In the genomic region with DNA sequence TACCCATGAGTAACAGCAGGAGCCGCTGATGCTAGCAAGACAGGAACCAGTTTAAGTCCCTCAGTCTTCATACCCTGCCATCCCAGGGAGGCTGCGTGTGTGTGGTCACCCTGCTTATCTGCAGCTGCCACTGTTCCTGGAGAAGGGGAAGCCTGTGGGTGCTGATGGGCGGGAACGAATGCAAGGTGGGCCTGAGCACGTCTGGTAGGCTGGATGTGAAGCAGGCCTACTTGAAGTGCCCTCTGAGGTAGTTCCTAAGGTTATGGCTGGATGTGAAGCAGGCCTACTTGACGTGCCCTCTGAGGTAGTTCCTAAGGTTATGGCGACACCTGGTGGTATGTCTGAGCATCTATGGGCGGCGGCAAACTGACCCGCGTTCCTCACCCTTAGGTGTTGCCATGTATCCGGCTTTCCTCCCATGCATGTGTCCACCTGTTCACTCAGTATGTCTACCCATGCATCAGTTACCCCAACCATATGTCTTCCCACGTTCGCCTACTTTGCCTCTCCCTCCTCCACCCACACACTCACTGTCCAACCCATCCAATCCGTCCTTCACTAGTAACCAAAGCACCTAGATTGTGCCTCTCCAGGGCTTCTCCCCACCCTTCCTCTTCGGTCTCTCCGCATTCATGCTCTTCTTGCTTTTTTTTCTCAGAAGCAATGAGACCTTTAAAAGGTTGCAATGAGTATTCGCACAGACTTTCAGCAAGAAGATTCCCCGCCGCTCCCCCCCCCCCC, we compare ENCODE assay signal across 8 mouse cellular contexts. TPM values are rescaled to one million over a fixed set of nuclear protein-coding genes. Genes with fewer than 3 reads are reported as not detected.
DNase-seq lines count a peak whose midpoint lies in the region; ATAC-seq lines count a peak whose summit lies in the region.

No protein-coding gene starts in this region.

- no peaks in the 10 kb centered on the region for H3K9me3 ChIP-seq in intestine, embryonic 16.5 days (ENCODE audit: control insufficient read depth, low read length)
- H3K9me3 ChIP-seq in midbrain, embryonic 11.5 days (ENCODE audit: control insufficient read depth, low read length), result no peaks in the 10 kb centered on the region

- H3K9ac ChIP-seq in intestine, embryonic 16.5 days (ENCODE audit: low read depth, low read length), result peak overlapping the region; percentile 48
- no peak overlapping the region for H3K9ac ChIP-seq in midbrain, embryonic 11.5 days (ENCODE audit: low read length)

- intact Hi-C loops in left cerebral cortex, postnatal 25 days (cut with DNase I), result loop anchor here (1.0 to 5.0 kb wide), 3 partner anchors 66 to 316 kb away; a partner anchor contains a TSS

- H3K27ac ChIP-seq in intestine, embryonic 16.5 days (ENCODE audit: low read length), result no peak overlapping the region
- H3K27ac ChIP-seq in midbrain, embryonic 11.5 days (ENCODE audit: low read depth, low read length), result no peak overlapping the region

- ATAC-seq in granulocyte monocyte progenitor cell, adult 5-6 weeks (replicated peaks; ENCODE audit: poor library complexity, severe bottlenecking), result peak; percentile 90
- peak; percentile 82 for ATAC-seq in intestine, embryonic 16.5 days
- peak; percentile 77 for ATAC-seq in midbrain, embryonic 11.5 days (ENCODE audit: low FRiP score)

- peak; percentile 40 for DNase-seq in adrenal gland, adult 8-10 months
- peak; percentile 69 for DNase-seq in embryo, embryonic 11.5 days (ENCODE audit: low read depth, low spot score)
- DNase-seq in left cerebral cortex, postnatal 25 days (ENCODE audit: low spot score in 2 of 2), result peak; percentile 79 to 81
- peak; percentile 95 for DNase-seq in midbrain, embryonic 11.5 days (ENCODE audit: low spot score, missing footprints)
- DNase-seq in right cerebral cortex, postnatal 4 days, result peak; percentile 72
- peak; percentile 58 for DNase-seq in yolk sac, embryonic 10.5 days (ENCODE audit: low spot score)

- H3K4me1 ChIP-seq in intestine, embryonic 16.5 days (ENCODE audit: control insufficient read depth, insufficient read depth, low read length), result peaks cover 4% of the 10 kb centered on the region; the same call in 1 of the 2 replicates
- no peaks in the 10 kb centered on the region for H3K4me1 ChIP-seq in midbrain, embryonic 11.5 days (ENCODE audit: control insufficient read depth, insufficient read depth, low read length)

- no peaks in the 10 kb centered on the region for H3K36me3 ChIP-seq in intestine, embryonic 16.5 days (ENCODE audit: control insufficient read depth, insufficient read depth, low read length)
- no peaks in the 10 kb centered on the region for H3K36me3 ChIP-seq in midbrain, embryonic 11.5 days (ENCODE audit: control insufficient read depth, insufficient read depth, low read length)

- 21% methylated on average over 20 of the region's 20 CpGs for WGBS in intestine, embryonic 16.5 days
- 23% methylated on average over 20 of the region's 20 CpGs for WGBS in midbrain, embryonic 11.5 days

- no peaks in the 10 kb centered on the region for H3K27me3 ChIP-seq in intestine, embryonic 16.5 days (replicated peaks; ENCODE audit: control insufficient read depth, insufficient read depth, low read length)
- H3K27me3 ChIP-seq in midbrain, embryonic 11.5 days (ENCODE audit: control insufficient read depth, insufficient read depth, low read length), result no peaks in the 10 kb centered on the region

- H3K4me3 ChIP-seq in intestine, embryonic 16.5 days (ENCODE audit: low read length), result no peak overlapping the region
- no peak overlapping the region for H3K4me3 ChIP-seq in midbrain, embryonic 11.5 days (ENCODE audit: low read depth, low read length)

- 0 out of 2 replicates have a peak overlapping the region, but pooled peaks have one; percentile 30 for H3K4me2 ChIP-seq in intestine, embryonic 16.5 days (ENCODE audit: low read depth, low read length)
- no peak overlapping the region for H3K4me2 ChIP-seq in midbrain, embryonic 11.5 days

RNA-seq across cellular contexts. Expression of a gene that starts 30.4 kb away (rescaled TPM):
- total RNA-seq in adrenal gland, adult 8-10 months (2022), result 10 to 100 TPM in 3 of 4 experiments, 1 to 10 TPM in 1; 6.3 to 18.1 (median 11.8) TPM
- 1.5 and 6.3 TPM in 2 replicates for total RNA-seq in granulocyte monocyte progenitor cell, adult 5-6 weeks (2014; fragmentation: Nextera tagmentation)
- total RNA-seq in granulocyte monocyte progenitor cell, adult 5-6 weeks (2017), result 0.57 and 7.0 TPM in 2 replicates
- 2.0 and 2.5 TPM in 2 replicates for polyA plus RNA-seq in intestine, embryonic 16.5 days (2015; fragmentation: Nextera tagmentation; extraction: Ambion mirVana)
- total RNA-seq in left cerebral cortex, postnatal 25 days (2021), result 100 to 1,000 TPM; 230 to 263 TPM
- 6.3 TPM in 2 replicates for polyA plus RNA-seq in midbrain, embryonic 11.5 days (2014; fragmentation: Nextera tagmentation; extraction: Ambion mirVana)

Comparison
In these comparisons a context has a peak if more than half of its experiments do, and no peak if none do; other contexts are left out.
1. DNase-seq: peak in every context shown above with its lines; median percentile 95 in midbrain, embryonic 11.5 days; 80 in left cerebral cortex, postnatal 25 days; 72 in right cerebral cortex, postnatal 4 days; 69 in embryo, embryonic 11.5 days; 58 in yolk sac, embryonic 10.5 days; 40 in adrenal gland, adult 8-10 months.
2. RNA of a gene that starts 30.4 kb away (total RNA-seq): 230 to 263 TPM in left cerebral cortex, postnatal 25 days; 6.3 to 18.1 TPM in adrenal gland, adult 8-10 months and 0.57 to 7.0 TPM in granulocyte monocyte progenitor cell, adult 5-6 weeks; every median in the first group is over 10 times any median in the second.
3. Peak in every context shown above with its lines, with median percentiles within 50 percentile points of each other: ATAC-seq.